Mouse (Mus musculus) monocyte, adult 59 days (primary cell): ENCODE data around the gene Tarm1. TPM values are rescaled to one million over a fixed set of nuclear protein-coding genes. Genes with fewer than 3 reads are reported as not detected.

Source experiments
- total RNA-seq, 2 experiments: library from RNA; stranded (reverse); gene quantifications; one replicate each; pipeline ENCODE4 v1.2.4; 2023

Gene Tarm1
- total RNA-seq: 1 to 10 TPM; 3.9 to 9.3 TPM

GRCm38 (mm10) chr7:3502439-3502838 lies at the start of gene Tarm1:
Gene Tarm1 (minus strand): TSS chr7:3502624.

Other genes starting within 250 kb of the Tarm1 start
- gene Myadm, start 213.5 kb downstream of the Tarm1 start, total RNA-seq: 100 to 1,000 TPM; 329 to 360 TPM
- gene Prkcg, start 213.4 kb downstream of the Tarm1 start, total RNA-seq: 1 to 10 TPM; 5.7 to 8.9 TPM
- gene Cacng7, start 169.7 kb downstream of the Tarm1 start, total RNA-seq: not detected
- under 1 TPM in 1 of 2 experiments, not detected in 1; 0.60 TPM for gene Cacng8, start 111.9 kb downstream of the Tarm1 start, total RNA-seq
- under 1 TPM in 1 of 2 experiments, not detected in 1; 0.43 TPM for gene Cacng6, start 78.4 kb downstream of the Tarm1 start, total RNA-seq
- not detected for gene Oscar, start 113.5 kb upstream of the Tarm1 start, total RNA-seq
- 100 to 1,000 TPM; 329 to 362 TPM for gene Ndufa3, start 114.7 kb upstream of the Tarm1 start, total RNA-seq
- 10 to 100 TPM; 21.3 to 26.8 TPM for gene Tfpt, start 127.3 kb upstream of the Tarm1 start, total RNA-seq
- gene Prpf31, start 127.4 kb upstream of the Tarm1 start, total RNA-seq: 10 to 100 TPM; 30.8 to 31.8 TPM
- gene Cnot3, start 142.6 kb upstream of the Tarm1 start, total RNA-seq: 100 to 1,000 TPM in 1 of 2 experiments, 10 to 100 TPM in 1; 93.9 to 100 TPM
- 1 to 10 TPM; 6.4 to 9.4 TPM for gene Leng1, start 163.2 kb upstream of the Tarm1 start, total RNA-seq
- 1 to 10 TPM; 6.4 to 6.8 TPM for gene Tmc4, start 174.9 kb upstream of the Tarm1 start, total RNA-seq
- gene Tsen34, start 190.2 kb upstream of the Tarm1 start, total RNA-seq: 10 to 100 TPM; 35.3 to 42.7 TPM
- gene Mboat7, start 190.9 kb upstream of the Tarm1 start, total RNA-seq: 100 to 1,000 TPM; 103 to 105 TPM
- gene Rps9, start 201.4 kb upstream of the Tarm1 start, total RNA-seq: 1,000 to 10,000 TPM; 1,985 to 2,114 TPM
- 100 to 1,000 TPM; 343 to 375 TPM for gene Pirb, start 217.8 kb upstream of the Tarm1 start, total RNA-seq